Mouse (Mus musculus): ENCODE results near the gene Gm20696. TPM values are rescaled to one million over a fixed set of nuclear protein-coding genes. Genes with fewer than 3 reads are reported as not detected.

Gene Gm20696
- polyA plus RNA-seq, 1 experiment from 2014 or later = 3.0 TPM

DNA sequence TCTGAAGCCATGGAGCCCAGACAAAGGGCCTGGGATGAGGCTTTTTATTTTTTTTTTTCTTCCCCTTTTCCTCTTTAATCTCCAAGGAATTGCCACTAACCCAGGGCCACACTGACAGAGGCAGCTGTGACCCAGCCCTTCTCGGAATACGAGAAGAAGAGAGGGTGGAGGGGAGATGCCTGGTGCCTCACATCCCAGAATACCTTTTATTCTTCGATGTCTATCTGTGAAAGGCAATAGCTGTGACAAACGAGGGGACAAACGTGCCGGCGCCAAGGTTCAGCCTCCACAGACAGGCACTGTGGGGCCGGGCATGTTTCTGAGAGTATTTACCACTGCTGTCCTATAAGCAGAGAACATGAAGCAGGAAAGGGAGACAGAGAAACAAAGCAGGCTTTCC is 66.9 kb downstream of the Gm20696 start:
- no peak for ATAC-seq
- H3K36me3 ChIP-seq = no peaks in the 10 kb centered on the region
- 56% methylated on average over 8 of the region's 8 CpGs for WGBS (ENCODE audit: insufficient replicate concordance)
- no peak overlapping the region for H3K9ac ChIP-seq
- H3K9me3 ChIP-seq (replicated peaks) = no peaks in the 10 kb centered on the region
- no peaks in the 10 kb centered on the region for H3K4me1 ChIP-seq
- no peak overlapping the region for H3K4me3 ChIP-seq
- H3K4me2 ChIP-seq = no peak overlapping the region
- no peak overlapping the region for H3K27ac ChIP-seq
- H3K27me3 ChIP-seq (replicated peaks) = no peaks in the 10 kb centered on the region

- H3K9me3 ChIP-seq (replicated peaks) = no peaks in the 10 kb centered on the region
- ATAC-seq = no peak
- H3K27ac ChIP-seq = no peak overlapping the region
- H3K4me2 ChIP-seq = no peak overlapping the region
- no peaks in the 10 kb centered on the region for H3K27me3 ChIP-seq (replicated peaks)
- no peaks in the 10 kb centered on the region for H3K36me3 ChIP-seq
- WGBS (ENCODE audit: insufficient replicate concordance) = 53% methylated on average over 5 of the region's 5 CpGs
- no peak overlapping the region for H3K4me3 ChIP-seq
- no peak overlapping the region for H3K9ac ChIP-seq
- no peaks in the 10 kb centered on the region for H3K4me1 ChIP-seq
Measured at GRCm38 (mm10) chr6:99599229-99599628, 67.4 kb downstream of the Gm20696 start.

DNA sequence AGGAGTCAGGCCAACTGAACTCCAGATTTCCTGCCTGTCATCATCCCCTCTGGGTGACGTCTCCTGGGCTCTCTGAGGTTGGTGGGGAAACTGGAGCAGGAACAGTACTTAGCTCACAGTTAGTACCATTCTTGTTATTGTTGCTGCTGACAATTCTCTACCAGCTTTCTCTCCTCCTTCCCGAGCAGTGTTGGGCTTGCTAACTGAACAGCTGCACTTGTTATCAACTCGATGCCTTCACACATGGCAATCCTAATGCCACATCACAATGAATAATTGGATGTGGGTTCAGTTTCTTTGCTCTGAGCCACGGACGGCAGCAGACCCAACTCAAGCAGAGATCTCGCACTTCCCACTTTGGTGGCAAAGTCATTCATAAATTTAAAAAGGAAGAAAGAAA is 89.6 kb downstream of the Gm20696 start:
- Histone ChIP-seq H3K27me3 (replicated peaks) (no peaks in the 10 kb centered on the region), H3K27ac (no peak overlapping the region), H3K9ac (no peak overlapping the region), H3K4me3 (no peak overlapping the region), H3K36me3 (no peaks in the 10 kb centered on the region), H3K9me3 (replicated peaks) (no peaks in the 10 kb centered on the region), H3K4me2 (no peak overlapping the region), H3K4me1 (no peaks in the 10 kb centered on the region)
- no peak for ATAC-seq
- 47% methylated on average over 6 of the region's 6 CpGs for WGBS (ENCODE audit: insufficient replicate concordance)

GRCm38 (mm10) chr6:99575633-99576032 is 91.0 kb downstream of the Gm20696 start:
- no peaks in the 10 kb centered on the region for H3K9me3 ChIP-seq (replicated peaks)
- 58% methylated on average over 6 of the region's 6 CpGs for WGBS (ENCODE audit: insufficient replicate concordance)
- no peaks in the 10 kb centered on the region for H3K36me3 ChIP-seq
- H3K27ac ChIP-seq = no peak overlapping the region
- H3K4me2 ChIP-seq = no peak overlapping the region
- no peak overlapping the region for H3K4me3 ChIP-seq
- no peak for ATAC-seq
- H3K27me3 ChIP-seq (replicated peaks) = no peaks in the 10 kb centered on the region
- no peaks in the 10 kb centered on the region for H3K4me1 ChIP-seq
- no peak overlapping the region for H3K9ac ChIP-seq

DNA sequence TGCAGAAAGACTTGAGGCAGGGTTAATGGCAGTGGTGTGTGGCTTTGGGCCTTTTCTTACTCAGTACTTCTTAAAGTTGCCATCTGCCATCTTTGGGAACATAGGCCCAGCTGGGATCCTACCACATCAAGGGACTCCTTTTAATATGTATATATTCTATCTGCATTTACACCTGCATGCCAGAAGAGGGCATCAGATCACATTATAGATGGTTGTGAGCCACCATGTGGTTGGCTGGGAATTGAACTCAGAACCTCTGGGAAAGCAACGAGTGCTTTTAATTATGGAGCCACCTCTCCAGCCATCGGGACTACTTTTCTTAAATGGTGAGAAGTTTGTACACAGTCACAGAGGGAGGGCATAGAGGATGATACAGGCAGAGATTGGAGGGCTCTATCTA is 93.3 kb downstream of the Gm20696 start:
- Histone ChIP-seq H3K4me2 (no peak overlapping the region), H3K36me3 (no peaks in the 10 kb centered on the region), H3K4me3 (no peak overlapping the region), H3K9me3 (replicated peaks) (no peaks in the 10 kb centered on the region), H3K4me1 (no peaks in the 10 kb centered on the region), H3K27me3 (replicated peaks) (no peaks in the 10 kb centered on the region), H3K27ac (no peak overlapping the region), H3K9ac (no peak overlapping the region)
- WGBS (ENCODE audit: insufficient replicate concordance) = 67% methylated on average over 2 of the region's 2 CpGs
- ATAC-seq = no peak

- H3K4me3 ChIP-seq = no peak overlapping the region
- no peaks in the 10 kb centered on the region for H3K4me1 ChIP-seq
- no peak overlapping the region for H3K27ac ChIP-seq
- WGBS (ENCODE audit: insufficient replicate concordance) = 51% methylated on average over 5 of the region's 5 CpGs
- no peaks in the 10 kb centered on the region for H3K36me3 ChIP-seq
- no peak overlapping the region for H3K4me2 ChIP-seq
- no peak overlapping the region for H3K9ac ChIP-seq
- H3K27me3 ChIP-seq (replicated peaks) = no peaks in the 10 kb centered on the region
- no peak for ATAC-seq
- no peaks in the 10 kb centered on the region for H3K9me3 ChIP-seq (replicated peaks)
Measured at GRCm38 (mm10) chr6:99572071-99572470, 94.5 kb downstream of the Gm20696 start.

DNA sequence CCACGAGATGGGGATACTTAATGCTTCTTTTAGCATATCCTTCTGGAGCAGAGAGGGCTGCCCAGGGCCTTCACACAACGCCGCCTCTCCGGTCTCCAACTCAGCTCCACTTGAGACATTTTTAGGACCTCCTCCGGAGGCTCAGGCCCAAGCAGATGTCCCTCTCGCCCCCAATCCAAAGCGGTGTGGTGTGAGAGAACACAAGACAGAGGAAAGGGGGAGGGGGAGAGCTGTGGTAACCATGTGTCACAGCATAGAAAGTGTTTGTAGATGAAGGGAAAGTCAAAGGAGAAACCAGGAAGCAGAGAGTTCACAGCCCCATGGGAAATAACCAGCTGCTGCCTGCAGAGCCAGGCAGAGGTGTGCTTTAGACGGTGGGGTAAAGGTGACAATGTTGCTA is 99.7 kb downstream of the Gm20696 start:
- no peak overlapping the region for H3K4me2 ChIP-seq
- H3K4me3 ChIP-seq = no peak overlapping the region
- no peak overlapping the region for H3K27ac ChIP-seq
- no peaks in the 10 kb centered on the region for H3K4me1 ChIP-seq
- H3K27me3 ChIP-seq (replicated peaks) = no peaks in the 10 kb centered on the region
- ATAC-seq = no peak
- H3K9ac ChIP-seq = no peak overlapping the region
- no peaks in the 10 kb centered on the region for H3K9me3 ChIP-seq (replicated peaks)
- 63% methylated on average over 8 of the region's 8 CpGs for WGBS (ENCODE audit: insufficient replicate concordance)
- H3K36me3 ChIP-seq = no peaks in the 10 kb centered on the region

DNA sequence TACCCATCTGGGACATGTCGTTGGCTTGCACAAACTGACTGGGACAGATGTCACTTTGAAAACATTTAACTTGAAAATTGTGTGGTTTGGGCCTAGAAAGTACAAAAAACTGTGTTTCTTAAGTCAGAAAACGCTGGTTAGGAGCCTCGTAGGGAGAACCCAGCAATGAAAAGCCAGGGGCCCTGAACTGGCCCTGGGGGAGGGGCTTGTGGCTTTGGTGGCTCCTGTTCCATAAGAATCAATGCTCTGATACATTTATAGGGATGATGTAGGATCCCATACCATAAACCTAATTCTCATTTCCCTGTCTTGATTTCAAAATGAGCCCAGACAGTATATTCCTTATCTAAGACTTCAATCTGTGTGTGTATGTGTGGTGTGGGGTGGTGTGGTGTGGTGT is 101.8 kb downstream of the Gm20696 start:
- H3K36me3 ChIP-seq = no peaks in the 10 kb centered on the region
- H3K4me1 ChIP-seq = no peaks in the 10 kb centered on the region
- no peaks in the 10 kb centered on the region for H3K9me3 ChIP-seq (replicated peaks)
- WGBS (ENCODE audit: insufficient replicate concordance) = 69% methylated on average over 3 of the region's 3 CpGs
- no peak overlapping the region for H3K27ac ChIP-seq
- H3K4me2 ChIP-seq = no peak overlapping the region
- H3K9ac ChIP-seq = no peak overlapping the region
- no peaks in the 10 kb centered on the region for H3K27me3 ChIP-seq (replicated peaks)
- no peak for ATAC-seq
- no peak overlapping the region for H3K4me3 ChIP-seq

- H3K36me3 ChIP-seq = no peaks in the 10 kb centered on the region
- ATAC-seq = no peak
- H3K27ac ChIP-seq = no peak overlapping the region
- no peaks in the 10 kb centered on the region for H3K4me1 ChIP-seq
- H3K9me3 ChIP-seq (replicated peaks) = no peaks in the 10 kb centered on the region
- WGBS (ENCODE audit: insufficient replicate concordance) = 55% methylated on average over 5 of the region's 5 CpGs
- H3K4me2 ChIP-seq = no peak overlapping the region
- no peaks in the 10 kb centered on the region for H3K27me3 ChIP-seq (replicated peaks)
- H3K4me3 ChIP-seq = no peak overlapping the region
- no peak overlapping the region for H3K9ac ChIP-seq
Measured at GRCm38 (mm10) chr6:99556950-99557349, 109.6 kb downstream of the Gm20696 start.

DNA sequence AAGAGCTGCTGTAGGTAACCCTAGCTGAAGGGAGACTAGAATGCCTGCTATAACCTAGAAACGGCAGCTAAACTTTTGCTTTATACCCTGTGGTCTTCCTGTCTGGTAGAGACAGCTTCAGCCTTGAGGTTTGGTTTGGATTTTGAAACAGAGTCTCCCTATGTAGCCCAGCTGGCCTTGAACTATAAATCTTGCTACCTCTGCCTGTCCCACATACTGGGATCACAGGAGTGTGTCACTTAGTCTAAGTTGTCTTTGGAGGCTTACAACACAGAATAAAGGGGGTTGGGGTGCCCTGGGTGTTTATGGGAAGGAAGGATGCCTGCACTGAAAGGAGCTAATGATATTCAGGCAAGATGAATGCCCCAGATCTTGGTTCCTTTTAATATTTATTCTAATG is 113.8 kb downstream of the Gm20696 start:
- ATAC-seq = no peak
- Histone ChIP-seq H3K4me3 (no peak overlapping the region), H3K27me3 (replicated peaks) (no peaks in the 10 kb centered on the region), H3K36me3 (no peaks in the 10 kb centered on the region), H3K4me1 (no peaks in the 10 kb centered on the region), H3K27ac (no peak overlapping the region), H3K9me3 (replicated peaks) (no peaks in the 10 kb centered on the region), H3K9ac (no peak overlapping the region), H3K4me2 (no peak overlapping the region)
- WGBS (ENCODE audit: insufficient replicate concordance) = 48% methylated on average over 1 of the region's 1 CpGs

DNA sequence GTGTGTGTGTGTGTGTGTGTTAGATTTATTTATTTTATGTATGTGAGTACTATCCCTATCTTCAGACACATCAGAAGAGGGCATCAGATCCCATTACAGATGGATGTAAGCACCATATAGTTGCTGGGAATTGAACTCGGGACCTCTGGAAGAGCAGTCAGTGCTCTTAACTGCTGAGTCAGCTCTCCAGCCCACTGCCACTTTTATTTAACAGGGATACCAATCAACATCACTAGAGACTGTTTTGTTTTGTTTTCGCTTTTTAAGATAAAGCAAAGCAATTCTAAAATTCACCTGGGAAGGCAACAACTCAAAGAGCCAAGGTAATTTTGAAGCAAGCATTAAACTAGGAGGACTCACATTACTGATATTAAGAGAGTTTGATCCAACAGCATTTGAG is 120.2 kb downstream of the Gm20696 start:
- WGBS (ENCODE audit: insufficient replicate concordance) = 57% methylated on average over 2 of the region's 2 CpGs
- H3K27me3 ChIP-seq (replicated peaks) = no peaks in the 10 kb centered on the region
- H3K4me2 ChIP-seq = no peak overlapping the region
- no peak overlapping the region for H3K4me3 ChIP-seq
- no peak overlapping the region for H3K27ac ChIP-seq
- H3K9ac ChIP-seq = no peak overlapping the region
- H3K9me3 ChIP-seq (replicated peaks) = no peaks in the 10 kb centered on the region
- ATAC-seq = no peak
- H3K4me1 ChIP-seq = no peaks in the 10 kb centered on the region
- H3K36me3 ChIP-seq = no peaks in the 10 kb centered on the region

GRCm38 (mm10) chr6:99545437-99545836 is 121.2 kb downstream of the Gm20696 start:
- 59% methylated on average over 6 of the region's 6 CpGs for WGBS (ENCODE audit: insufficient replicate concordance)
- Histone ChIP-seq H3K9ac (no peak overlapping the region), H3K9me3 (replicated peaks) (no peaks in the 10 kb centered on the region), H3K27me3 (replicated peaks) (no peaks in the 10 kb centered on the region), H3K27ac (no peak overlapping the region), H3K4me2 (no peak overlapping the region), H3K4me1 (no peaks in the 10 kb centered on the region), H3K36me3 (no peaks in the 10 kb centered on the region), H3K4me3 (no peak overlapping the region)
- no peak for ATAC-seq

DNA sequence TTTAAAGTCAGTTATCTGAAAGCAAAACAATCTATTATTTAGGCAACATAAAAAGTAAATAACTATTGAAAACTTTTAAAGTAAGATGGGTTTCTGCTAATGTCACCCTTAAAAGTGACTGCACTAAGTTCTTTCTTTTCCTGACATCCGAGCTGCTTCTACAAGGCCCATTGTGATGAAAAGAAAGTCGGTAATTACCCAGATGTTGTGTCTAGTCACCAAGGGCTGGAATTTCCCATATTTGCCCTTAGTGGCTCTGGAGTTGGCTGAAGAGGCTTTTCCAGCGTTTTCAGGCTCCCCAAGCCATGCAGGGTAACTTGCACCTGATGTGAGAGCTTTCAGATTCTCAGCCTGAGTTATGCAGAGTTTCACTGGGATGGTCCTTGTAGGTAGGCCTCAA is 125.5 kb downstream of the Gm20696 start:
- Histone ChIP-seq H3K27me3 (replicated peaks) (no peaks in the 10 kb centered on the region), H3K4me1 (0 out of 2 replicates have a peak, but pooled peaks cover 4% of the 10 kb centered on the region), H3K4me3 (no peak overlapping the region), H3K9ac (no peak overlapping the region), H3K9me3 (replicated peaks) (no peaks in the 10 kb centered on the region), H3K4me2 (no peak overlapping the region), H3K27ac (no peak overlapping the region), H3K36me3 (no peaks in the 10 kb centered on the region)
- no peak for ATAC-seq
- WGBS (ENCODE audit: insufficient replicate concordance) = 49% methylated on average over 3 of the region's 3 CpGs

Measured in liver, embryonic 12.5 days (tissue).